Mouse (Mus musculus): Measurements from ENCODE around the gene D630023F18Rik. TPM values are rescaled to one million over a fixed set of nuclear protein-coding genes. Genes with fewer than 3 reads are reported as not detected.

D630023F18Rik gene
- polyA plus RNA-seq, 1 experiment from 2014 or later = 1.0 TPM

GRCm38 (mm10) chr1:65118150-65118913, 4.7 kb downstream of the D630023F18Rik start:
- ATAC-seq (ENCODE audit: low read depth) = no peak

GRCm38 (mm10) chr1:65113536-65114172, 9.4 kb downstream of the D630023F18Rik start:
- H3K36me3 ChIP-seq (ENCODE audit: control insufficient read depth, insufficient read depth, low read length) = no peaks in the 10 kb centered on the region
- no peak overlapping the region for H3K4me3 ChIP-seq (ENCODE audit: low read depth, low read length)
- H3K27ac ChIP-seq (ENCODE audit: low read depth, low read length) = no peak overlapping the region
- H3K27me3 ChIP-seq (ENCODE audit: control insufficient read depth, insufficient read depth, low read length) = no peaks in the 10 kb centered on the region
- no peaks in the 10 kb centered on the region for H3K4me1 ChIP-seq (ENCODE audit: control insufficient read depth, insufficient read depth, low read length)
- WGBS = 85% methylated on average over 5 of the region's 5 CpGs
- ATAC-seq (ENCODE audit: low read depth) = no peak
- no peak overlapping the region for H3K4me2 ChIP-seq (ENCODE audit: low read depth, low read length)
- no peaks in the 10 kb centered on the region for H3K9me3 ChIP-seq (ENCODE audit: control insufficient read depth, low read length)
- H3K9ac ChIP-seq (replicated peaks; ENCODE audit: low read depth, low read length) = no peak overlapping the region

More at GRCm38 (mm10) chr1:65118150-65118913, 4.7 kb downstream of the D630023F18Rik start:
- H3K9ac ChIP-seq (replicated peaks; ENCODE audit: low read depth, low read length) = no peak overlapping the region
- H3K9me3 ChIP-seq (ENCODE audit: control insufficient read depth, low read length) = no peaks in the 10 kb centered on the region
- 84% methylated on average over 8 of the region's 8 CpGs for WGBS
- no peaks in the 10 kb centered on the region for H3K36me3 ChIP-seq (ENCODE audit: control insufficient read depth, insufficient read depth, low read length)
- H3K27me3 ChIP-seq (ENCODE audit: control insufficient read depth, insufficient read depth, low read length) = no peaks in the 10 kb centered on the region
- H3K4me3 ChIP-seq (ENCODE audit: low read depth, low read length) = no peak overlapping the region
- H3K4me2 ChIP-seq (ENCODE audit: low read depth, low read length) = no peak overlapping the region
- H3K4me1 ChIP-seq (ENCODE audit: control insufficient read depth, insufficient read depth, low read length) = no peaks in the 10 kb centered on the region
- no peak overlapping the region for H3K27ac ChIP-seq (ENCODE audit: low read depth, low read length)

GRCm38 (mm10) chr1:65112807-65113196, 10.2 kb downstream of the D630023F18Rik start:
- no peaks in the 10 kb centered on the region for H3K9me3 ChIP-seq (ENCODE audit: control insufficient read depth, low read length)
- H3K27ac ChIP-seq (ENCODE audit: low read depth, low read length) = no peak overlapping the region
- H3K9ac ChIP-seq (replicated peaks; ENCODE audit: low read depth, low read length) = no peak overlapping the region
- H3K4me1 ChIP-seq (ENCODE audit: control insufficient read depth, insufficient read depth, low read length) = no peaks in the 10 kb centered on the region
- H3K36me3 ChIP-seq (ENCODE audit: control insufficient read depth, insufficient read depth, low read length) = no peaks in the 10 kb centered on the region
- H3K27me3 ChIP-seq (ENCODE audit: control insufficient read depth, insufficient read depth, low read length) = no peaks in the 10 kb centered on the region
- ATAC-seq (ENCODE audit: low read depth) = no peak
- WGBS = 49% methylated on average over 14 of the region's 14 CpGs
- H3K4me2 ChIP-seq (ENCODE audit: low read depth, low read length) = peak overlapping the region; percentile 27
- H3K4me3 ChIP-seq (ENCODE audit: low read depth, low read length) = no peak overlapping the region

DNA sequence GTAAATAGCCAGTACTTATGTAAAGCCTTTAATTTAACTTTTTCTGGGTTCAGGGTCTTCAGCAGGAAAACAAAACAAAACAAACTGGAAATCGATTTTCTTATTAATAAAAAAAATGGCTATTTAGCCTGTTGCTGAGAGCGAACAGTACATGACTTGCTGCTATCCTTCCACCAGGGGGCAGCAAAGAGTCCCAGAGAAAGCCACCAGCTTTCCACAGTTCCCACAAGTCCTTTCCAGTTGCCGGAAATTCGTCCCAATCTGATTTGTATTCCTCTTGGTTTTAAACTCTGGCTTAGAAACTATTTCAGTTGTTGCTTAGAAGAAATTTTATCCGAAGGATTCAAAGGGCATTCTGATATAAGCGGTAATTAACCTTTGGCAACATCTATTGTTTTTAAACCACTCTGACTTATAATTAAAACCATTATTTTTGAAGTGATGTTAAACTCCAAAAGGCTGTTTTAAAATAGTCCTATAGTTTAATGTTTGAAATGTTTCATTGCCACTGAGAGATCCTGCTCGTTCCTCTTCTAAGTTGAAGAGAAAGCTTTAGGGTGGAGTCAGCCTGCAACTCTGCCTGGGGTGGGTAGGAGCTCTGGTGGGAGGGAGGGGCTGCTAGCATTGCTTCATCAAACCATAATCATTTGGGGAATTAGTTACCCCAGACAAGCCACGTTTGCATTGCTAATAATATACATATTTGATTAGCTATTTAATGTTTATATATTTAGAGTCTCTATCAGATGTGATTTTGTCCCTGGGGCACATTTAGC, 10.8 kb downstream of the D630023F18Rik start:
- Histone ChIP-seq H3K27ac (ENCODE audit: low read depth, low read length) (no peak overlapping the region), H3K9ac (replicated peaks; ENCODE audit: low read depth, low read length) (no peak overlapping the region), H3K4me2 (ENCODE audit: low read depth, low read length) (peak overlapping the region; percentile 27), H3K36me3 (ENCODE audit: control insufficient read depth, insufficient read depth, low read length) (no peaks in the 10 kb centered on the region), H3K4me1 (ENCODE audit: control insufficient read depth, insufficient read depth, low read length) (no peaks in the 10 kb centered on the region), H3K9me3 (ENCODE audit: control insufficient read depth, low read length) (no peaks in the 10 kb centered on the region), H3K4me3 (ENCODE audit: low read depth, low read length) (no peak overlapping the region), H3K27me3 (ENCODE audit: control insufficient read depth, insufficient read depth, low read length) (no peaks in the 10 kb centered on the region)
- peak; percentile 85; the same call in 1 of the 2 replicates for ATAC-seq (ENCODE audit: low read depth)
- WGBS = 13% methylated on average over 8 of the region's 8 CpGs

GRCm38 (mm10) chr1:65109756-65110435, 13.1 kb downstream of the D630023F18Rik start:
- Histone ChIP-seq H3K4me2 (ENCODE audit: low read depth, low read length) (no peak overlapping the region), H3K9ac (replicated peaks; ENCODE audit: low read depth, low read length) (no peak overlapping the region), H3K9me3 (ENCODE audit: control insufficient read depth, low read length) (no peaks in the 10 kb centered on the region), H3K36me3 (ENCODE audit: control insufficient read depth, insufficient read depth, low read length) (no peaks in the 10 kb centered on the region), H3K27me3 (ENCODE audit: control insufficient read depth, insufficient read depth, low read length) (no peaks in the 10 kb centered on the region), H3K4me1 (ENCODE audit: control insufficient read depth, insufficient read depth, low read length) (no peaks in the 10 kb centered on the region), H3K27ac (ENCODE audit: low read depth, low read length) (no peak overlapping the region), H3K4me3 (ENCODE audit: low read depth, low read length) (no peak overlapping the region)
- ATAC-seq (ENCODE audit: low read depth) = no peak
- 77% methylated on average over 25 of the region's 25 CpGs for WGBS

GRCm38 (mm10) chr1:65109196-65109595, 13.8 kb downstream of the D630023F18Rik start:
- H3K9ac ChIP-seq (replicated peaks; ENCODE audit: low read depth, low read length) = no peak overlapping the region
- no peaks in the 10 kb centered on the region for H3K4me1 ChIP-seq (ENCODE audit: control insufficient read depth, insufficient read depth, low read length)
- H3K4me2 ChIP-seq (ENCODE audit: low read depth, low read length) = no peak overlapping the region
- ATAC-seq (ENCODE audit: low read depth) = no peak
- no peaks in the 10 kb centered on the region for H3K36me3 ChIP-seq (ENCODE audit: control insufficient read depth, insufficient read depth, low read length)
- H3K4me3 ChIP-seq (ENCODE audit: low read depth, low read length) = no peak overlapping the region
- no peaks in the 10 kb centered on the region for H3K27me3 ChIP-seq (ENCODE audit: control insufficient read depth, insufficient read depth, low read length)
- no peak overlapping the region for H3K27ac ChIP-seq (ENCODE audit: low read depth, low read length)
- H3K9me3 ChIP-seq (ENCODE audit: control insufficient read depth, low read length) = no peaks in the 10 kb centered on the region
- WGBS = 88% methylated on average over 8 of the region's 8 CpGs

DNA sequence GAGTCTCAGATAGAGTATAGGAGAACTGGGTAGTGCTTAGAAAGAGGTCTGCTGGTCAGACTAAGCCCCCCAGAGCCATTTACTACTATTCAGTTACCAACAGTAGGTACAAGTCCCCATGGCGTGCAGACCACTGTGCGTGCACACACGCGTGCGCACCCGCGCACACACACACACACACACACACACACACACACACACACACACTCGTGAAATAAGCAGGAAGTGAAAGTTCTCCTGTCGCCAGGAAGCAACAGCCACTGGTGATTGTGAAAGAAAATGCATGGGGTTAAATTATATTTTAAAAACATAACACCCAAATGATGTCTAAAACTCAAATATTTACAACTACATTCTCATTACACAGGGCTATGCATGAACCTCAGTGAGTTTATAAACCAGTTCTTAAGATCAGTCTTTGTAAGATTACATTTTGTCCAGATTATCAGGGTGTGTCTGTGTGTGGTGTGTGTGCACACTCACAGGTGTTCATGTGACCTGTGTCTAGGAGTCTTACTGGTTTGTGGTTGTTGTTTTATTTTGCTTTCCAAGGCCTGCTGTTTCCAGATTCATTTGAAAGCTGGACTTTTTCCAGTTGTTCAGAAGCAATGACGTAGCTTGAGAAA, 15.2 kb downstream of the D630023F18Rik start:
- no peak overlapping the region for H3K27ac ChIP-seq (ENCODE audit: low read depth, low read length)
- ATAC-seq (ENCODE audit: low read depth) = no peak
- no peak overlapping the region for H3K9ac ChIP-seq (replicated peaks; ENCODE audit: low read depth, low read length)
- no peaks in the 10 kb centered on the region for H3K9me3 ChIP-seq (ENCODE audit: control insufficient read depth, low read length)
- no peak overlapping the region for H3K4me2 ChIP-seq (ENCODE audit: low read depth, low read length)
- H3K4me1 ChIP-seq (ENCODE audit: control insufficient read depth, insufficient read depth, low read length) = no peaks in the 10 kb centered on the region
- no peaks in the 10 kb centered on the region for H3K36me3 ChIP-seq (ENCODE audit: control insufficient read depth, insufficient read depth, low read length)
- H3K4me3 ChIP-seq (ENCODE audit: low read depth, low read length) = no peak overlapping the region
- 91% methylated on average over 10 of the region's 10 CpGs for WGBS
- no peaks in the 10 kb centered on the region for H3K27me3 ChIP-seq (ENCODE audit: control insufficient read depth, insufficient read depth, low read length)

DNA sequence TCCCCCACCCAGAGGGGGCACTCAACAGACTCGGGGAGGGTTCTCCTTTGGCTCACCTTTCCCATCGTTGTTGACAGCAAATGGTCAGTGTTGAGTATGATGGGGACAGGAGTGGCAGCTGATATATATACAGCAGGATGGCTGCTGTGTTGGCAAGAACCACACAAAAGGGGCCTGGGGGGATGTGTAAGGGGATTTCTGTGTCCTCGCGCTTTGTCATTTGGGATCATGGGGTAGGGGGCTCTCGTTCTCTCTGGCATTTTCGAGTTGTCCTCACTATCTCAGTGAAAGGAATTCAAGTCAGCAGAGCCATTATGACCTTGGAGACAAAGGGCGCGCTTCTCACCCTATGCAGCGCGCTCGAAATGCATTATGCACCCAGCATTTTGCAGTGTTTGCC, 19.7 kb downstream of the D630023F18Rik start, which contains the start of gene Cryga:
Gene Cryga (minus strand): TSS at position 101 of the 400 bp plus-strand sequence.
- Histone ChIP-seq H3K27me3 (ENCODE audit: control insufficient read depth, insufficient read depth, low read length) (no peaks in the 10 kb centered on the region), H3K9ac (replicated peaks; ENCODE audit: low read depth, low read length) (no peak within 1 kb of the TSS), H3K4me2 (ENCODE audit: low read depth, low read length) (no peak within 1 kb of the TSS), H3K4me3 (ENCODE audit: low read depth, low read length) (no peak within 1 kb of the TSS), H3K36me3 (ENCODE audit: control insufficient read depth, insufficient read depth, low read length) (no peaks in the 10 kb centered on the region), H3K27ac (ENCODE audit: low read depth, low read length) (no peak within 1 kb of the TSS), H3K4me1 (ENCODE audit: control insufficient read depth, insufficient read depth, low read length) (no peaks in the 10 kb centered on the region), H3K9me3 (ENCODE audit: control insufficient read depth, low read length) (no peaks in the 10 kb centered on the region)
- 86% methylated on average over 11 of the region's 11 CpGs for WGBS
- ATAC-seq (ENCODE audit: low read depth) = no peak
